Mouse (Mus musculus) embryonic fibroblast, embryonic 13.5 days (primary cell): ENCODE measurements around the gene Nsmce3.

Experiments
- CTCF ChIP-seq: IDR thresholded peaks from 2 replicates; pipeline ENCODE4 v1.5.1; 2011; ENCODE audit warnings: mild to moderate bottlenecking, control low read depth, low read length, moderate library complexity, borderline replicate concordance; ENCODE audit not compliant: insufficient read depth
- POLR2A ChIP-seq: IDR thresholded peaks from 2 replicates; pipeline ENCODE4 v1.6.1; 2011; ENCODE audit warnings: low read depth, mild to moderate bottlenecking, control low read depth, low read length, moderate library complexity

- TF ChIP-seq CTCF = no peak
- no peak for TF ChIP-seq POLR2A
These were observed 16.2 kb downstream of the Nsmce3 start for GRCm38 (mm10) chr7:64856526-64857082.
